Mouse (Mus musculus) CH12F3 (cell line): Measurements from ENCODE around the gene Fhl2.

Source experiments
- in situ Hi-C: fragments of 300-500 bp; cut with MboI; formaldehyde crosslinking; loops from 2 replicates; pipeline ENCODE4 v1.14.3; 2020; ENCODE audit warnings: low sequenced_read_pairs

The Fhl2 gene

DNA sequence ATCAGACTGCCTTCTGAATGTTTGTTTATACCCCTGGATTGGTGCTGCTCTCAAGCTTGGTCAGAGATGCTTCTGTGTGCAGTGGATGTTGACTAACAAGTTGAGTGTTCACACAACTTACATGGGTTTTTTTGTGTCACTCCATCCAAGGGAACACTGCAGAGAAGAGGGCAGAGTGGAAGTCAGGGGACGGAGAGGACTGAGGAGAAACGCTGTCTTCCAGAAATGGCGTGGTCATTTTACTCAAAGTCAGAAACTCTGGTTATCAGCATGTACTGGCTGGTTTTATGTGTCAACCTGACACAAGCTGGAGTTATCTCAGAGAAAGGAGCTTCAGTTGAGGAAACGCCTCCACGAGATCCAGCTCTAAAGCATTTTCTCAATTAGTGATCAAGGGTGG, 75.8 kb downstream of the Fhl2 start:
- in situ Hi-C loops = no loop called here

DNA sequence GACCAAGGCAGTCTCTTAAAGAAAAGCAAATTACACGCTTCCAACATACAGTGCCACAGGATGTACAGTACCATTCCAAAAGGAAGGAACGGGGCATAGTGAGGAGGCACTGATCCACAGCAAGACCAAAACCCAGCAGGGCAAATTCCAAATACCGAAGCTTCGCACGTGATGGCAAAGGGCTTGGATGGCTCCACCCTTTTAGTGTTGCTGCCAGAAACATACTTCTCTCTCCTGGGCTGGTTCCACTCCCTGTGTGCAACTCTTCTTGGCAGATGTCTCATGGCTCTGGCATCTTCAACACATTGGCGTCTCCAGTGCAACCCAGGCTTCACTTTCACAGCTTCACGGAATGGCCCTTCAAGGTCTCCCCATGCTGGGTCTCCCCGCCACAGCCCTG, 79.3 kb downstream of the Fhl2 start:
- in situ Hi-C loops = no loop called here

DNA sequence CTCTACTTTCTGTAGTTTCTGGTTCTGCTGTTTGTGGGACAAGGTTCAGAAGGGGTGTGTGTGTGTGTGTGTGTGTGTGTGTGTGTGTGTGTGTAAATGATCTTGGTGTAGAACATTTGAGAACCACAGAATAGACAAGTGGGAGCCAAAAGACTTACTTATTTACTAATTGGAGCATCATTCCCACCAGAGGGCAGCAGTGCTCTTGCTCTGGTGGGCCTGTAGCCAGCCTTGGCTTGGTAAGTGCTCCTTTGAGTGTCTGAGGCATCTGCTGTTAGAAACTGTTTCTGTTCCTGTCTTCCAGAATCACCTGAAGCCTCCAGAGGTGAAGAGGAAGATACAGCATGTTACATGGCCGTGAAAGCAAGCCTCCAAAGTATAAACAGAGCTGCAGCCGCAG, 83.9 kb downstream of the Fhl2 start:
- in situ Hi-C loops = no loop called here

DNA sequence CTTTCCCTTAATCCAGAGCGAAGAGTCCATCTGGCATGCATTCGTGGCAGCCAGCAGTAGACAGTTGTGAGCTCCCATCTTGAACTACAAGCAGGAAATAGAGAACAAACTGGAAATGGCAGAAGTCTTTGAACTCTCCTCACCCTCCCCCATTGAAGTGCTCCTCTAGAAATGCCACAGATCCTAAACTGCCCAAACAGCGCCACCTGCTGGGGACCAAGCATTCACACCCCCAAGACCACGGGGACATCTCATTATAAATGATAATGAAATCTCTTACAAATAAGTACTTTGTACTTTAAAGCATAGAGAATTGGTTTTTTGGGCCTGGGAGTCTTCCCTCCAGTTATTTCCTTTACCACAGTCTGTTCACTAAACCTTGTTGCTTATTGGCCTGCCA, 86.2 kb downstream of the Fhl2 start:
- in situ Hi-C loops = no loop called here

DNA sequence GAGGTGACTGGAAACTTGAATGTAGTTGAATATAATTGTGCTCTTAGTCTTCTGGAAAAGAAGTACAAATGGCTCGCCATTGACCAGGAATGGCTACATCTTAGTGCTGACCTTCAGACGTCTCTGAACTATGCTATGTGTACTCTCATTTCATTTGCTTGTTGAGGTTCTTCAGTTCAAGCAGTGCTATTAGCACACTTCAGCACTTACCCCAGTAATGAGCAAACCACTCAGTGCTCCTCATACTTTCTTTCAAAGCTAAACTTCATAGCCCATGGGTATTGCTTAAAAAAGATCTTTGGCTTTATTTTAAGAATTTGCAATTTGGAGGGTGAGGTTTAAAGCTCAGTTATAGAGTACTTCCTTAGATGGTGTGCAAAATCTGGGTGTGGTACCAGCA, 88.1 kb downstream of the Fhl2 start:
- in situ Hi-C loops = no loop called here

DNA sequence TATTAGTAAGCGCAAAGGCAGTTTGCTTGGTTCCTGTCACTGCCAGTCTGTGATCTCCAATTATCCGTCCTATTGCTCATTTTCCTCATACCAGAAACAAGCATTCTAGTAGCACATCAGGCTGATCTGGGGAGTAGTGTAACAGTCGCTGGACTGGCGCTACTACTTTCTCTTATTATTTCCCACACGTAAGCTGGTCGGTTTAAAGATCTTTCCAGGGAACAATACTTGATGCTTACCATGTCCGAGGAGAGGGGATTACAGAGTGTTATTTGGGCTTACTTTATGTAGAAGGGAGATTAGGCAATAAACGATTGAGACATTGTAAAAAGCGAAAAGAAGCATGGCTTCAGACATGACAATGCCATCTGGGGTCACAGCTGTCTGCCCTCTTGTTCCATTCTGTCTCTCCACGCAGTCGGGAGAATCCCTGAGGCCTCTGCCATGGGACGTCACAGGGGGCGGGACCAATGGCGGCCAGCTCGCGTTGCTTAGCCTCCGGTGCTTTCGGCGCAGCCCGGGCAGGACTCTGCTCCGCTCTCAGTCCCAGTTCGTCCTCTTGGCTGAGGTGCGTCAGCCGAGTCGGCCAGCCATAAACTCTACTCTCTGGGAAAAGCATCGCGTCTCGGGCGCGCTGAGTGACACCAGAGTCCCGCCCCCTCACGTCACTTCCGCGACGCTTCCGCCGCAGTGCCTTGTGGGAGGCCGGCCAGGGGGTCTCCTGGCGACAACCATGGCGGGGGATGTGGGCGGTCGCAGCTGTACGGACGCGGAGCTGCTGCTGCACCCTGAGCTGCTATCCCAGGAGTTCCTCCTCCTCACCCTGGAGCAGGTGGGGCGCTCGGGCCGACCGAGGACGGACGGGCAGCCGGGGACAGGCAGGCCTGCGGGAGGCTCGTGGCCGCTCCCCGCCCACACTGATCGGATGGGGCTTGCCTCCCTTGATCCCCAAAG, 98.5 kb downstream of the Fhl2 start, which contains the start of the genes Tgfbrap1 and AI597479:
Tgfbrap1 (minus strand) TSS at position 607 of the 954 bp plus-strand sequence.
AI597479 (plus strand) TSS at position 680 of the 954 bp plus-strand sequence.
- in situ Hi-C loops = no loop called here

DNA sequence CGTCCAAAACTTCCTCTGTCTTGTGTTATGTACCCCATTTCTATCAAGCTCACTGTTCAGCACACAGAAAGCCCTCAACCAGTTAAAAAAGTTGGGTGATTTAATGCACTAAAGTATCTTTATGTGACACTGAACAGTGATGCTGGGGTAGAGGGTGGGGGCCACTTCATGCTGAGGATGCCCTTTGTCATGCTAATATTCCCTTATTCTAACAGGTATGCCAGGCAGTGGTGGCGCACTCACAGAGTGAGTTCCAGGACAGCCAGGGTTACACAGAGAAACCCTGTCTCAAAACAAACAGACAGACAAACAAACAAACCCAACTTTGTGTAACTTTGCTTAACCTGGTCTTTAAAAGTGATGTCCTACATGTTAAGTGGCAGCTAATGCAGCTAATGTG, 102.6 kb downstream of the Fhl2 start:
- in situ Hi-C loops = no loop called here

DNA sequence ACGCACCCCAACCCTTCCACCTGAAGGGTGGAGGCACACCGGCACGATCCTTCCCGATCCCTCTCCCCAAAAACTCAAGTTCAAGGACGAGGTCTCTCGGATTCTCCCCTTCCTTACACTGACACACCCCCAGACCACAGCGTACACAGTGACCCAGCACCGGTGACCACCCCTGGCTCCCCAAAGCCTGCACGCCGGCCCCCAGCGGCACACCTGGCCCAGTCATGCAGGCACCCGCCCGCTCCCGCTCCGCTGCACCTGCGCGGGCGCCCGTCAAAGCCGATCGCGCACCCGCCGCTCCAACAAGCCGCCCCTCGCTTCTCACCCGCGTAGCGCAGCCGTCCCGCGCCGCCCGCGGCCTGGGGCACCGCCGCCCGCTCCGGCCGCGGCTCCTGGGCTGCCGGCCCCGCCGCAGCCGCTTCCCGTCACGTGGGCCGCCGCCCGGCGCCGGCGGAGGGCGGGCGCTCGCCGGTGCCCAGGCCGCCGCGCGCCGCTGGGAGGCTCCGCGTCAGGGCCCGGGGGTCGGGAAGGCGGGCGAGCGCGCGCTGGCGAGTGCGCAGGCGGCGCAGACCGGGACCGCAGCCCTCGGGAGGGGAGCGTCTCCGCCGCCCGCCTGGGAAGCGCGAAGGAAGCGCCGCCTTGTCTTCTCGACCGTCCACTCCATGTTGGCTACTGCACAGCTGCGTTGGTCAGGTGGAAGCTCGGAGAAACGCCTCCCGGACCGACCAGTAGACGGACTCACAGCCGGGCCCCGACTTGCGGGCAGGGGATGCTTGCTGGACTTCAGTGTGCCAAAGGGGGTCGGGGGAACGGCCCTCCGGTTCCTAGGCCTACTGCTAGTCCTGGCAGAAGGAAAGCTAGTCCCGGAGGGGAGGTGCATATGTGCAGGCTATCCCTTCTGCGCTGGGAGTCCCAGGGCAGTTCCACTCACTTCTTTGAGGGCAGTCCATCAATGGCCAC, 104.4 kb downstream of the Fhl2 start:
- in situ Hi-C loops = no loop called here

DNA sequence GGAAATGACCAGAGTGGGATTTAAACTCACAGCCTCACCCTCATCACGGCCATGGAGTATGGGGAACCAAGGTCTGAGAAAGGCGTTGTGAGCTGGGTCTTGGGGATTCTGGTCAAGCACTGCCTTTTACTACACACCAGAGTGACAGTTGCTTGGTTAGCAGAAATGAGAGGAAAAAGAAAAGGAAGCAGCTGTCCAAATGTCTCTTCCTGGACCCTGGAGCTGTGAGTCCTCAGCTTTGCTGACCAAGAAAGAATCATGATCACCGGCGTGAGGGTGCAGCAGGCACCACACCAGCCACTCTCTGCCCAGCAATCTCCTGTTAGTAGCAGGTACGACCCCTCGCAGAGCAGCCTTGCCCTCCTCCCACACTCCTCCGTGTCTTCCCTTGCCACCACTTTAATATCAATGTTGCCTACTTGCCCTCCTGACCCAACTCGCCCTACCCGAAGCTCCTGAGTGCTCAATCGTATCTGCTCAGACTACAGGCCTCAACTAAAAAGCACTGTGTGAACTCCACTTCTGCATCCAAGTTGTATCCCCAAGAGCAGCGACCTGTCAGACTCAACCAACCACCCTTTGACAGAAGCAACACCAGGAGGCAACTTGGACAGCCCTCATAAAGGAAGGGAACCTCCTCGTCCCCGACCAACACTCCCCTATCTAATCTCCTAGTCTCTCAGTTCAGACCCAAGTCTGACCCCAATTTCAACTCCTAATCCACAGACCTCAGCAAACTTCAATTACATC, 105.3 kb downstream of the Fhl2 start:
- in situ Hi-C loops = no loop called here

DNA sequence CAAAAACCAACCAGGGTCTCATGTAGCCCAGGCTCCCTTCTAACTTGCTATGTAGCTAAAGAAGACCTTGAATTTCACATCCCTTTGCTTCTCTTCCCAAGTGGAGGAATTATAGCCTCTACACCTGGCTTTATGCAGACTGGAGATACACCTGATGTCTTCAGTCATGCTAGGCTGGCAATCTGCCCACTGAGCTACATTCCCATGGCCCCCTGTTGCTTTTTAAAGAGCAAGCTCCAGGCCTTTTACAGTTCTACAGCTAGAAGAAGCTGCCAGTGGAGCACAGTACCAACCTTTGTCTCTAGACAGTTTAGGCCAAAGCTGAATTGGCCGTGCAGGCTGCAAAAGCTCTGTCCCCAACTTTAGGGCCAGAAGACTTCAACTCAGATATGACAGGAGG, 106.4 kb downstream of the Fhl2 start:
- in situ Hi-C loops = no loop called here

DNA sequence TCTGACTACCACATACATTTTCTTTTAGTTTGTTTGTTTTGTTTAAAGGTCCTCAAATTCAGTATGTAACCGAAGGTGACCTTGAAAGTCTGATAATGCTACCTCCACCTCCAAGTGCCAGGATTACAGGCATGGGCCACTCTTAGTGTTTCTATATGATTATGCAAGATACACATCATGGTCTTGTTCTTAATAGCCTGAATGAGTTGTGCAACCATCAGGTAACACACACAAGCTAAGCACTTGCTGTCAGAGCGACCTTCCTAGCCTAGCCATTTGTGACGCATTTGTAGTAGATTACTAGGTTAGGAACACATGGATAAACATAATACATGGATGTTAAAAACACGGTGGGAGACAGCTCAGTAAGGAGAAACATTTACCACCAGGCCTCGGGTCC, 113.8 kb downstream of the Fhl2 start:
- in situ Hi-C loops = no loop called here

DNA sequence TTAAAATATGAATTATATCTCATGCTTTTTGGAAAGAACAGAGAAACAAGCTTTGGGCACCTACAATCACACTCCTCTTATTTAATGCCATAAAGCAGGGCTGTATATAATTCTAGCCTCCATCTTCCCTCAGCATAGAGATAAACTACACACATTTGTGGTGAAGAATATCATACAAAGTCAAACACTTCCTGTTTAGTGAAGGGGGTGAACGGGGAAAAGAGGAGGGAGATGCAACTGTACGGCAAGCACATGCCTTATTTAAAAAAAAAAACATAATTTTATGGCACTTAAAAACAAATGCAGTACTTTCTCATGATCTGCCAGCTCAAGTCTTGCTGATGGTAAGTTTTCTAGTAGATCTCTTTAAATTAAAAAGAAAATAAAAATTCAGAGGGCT, 118.7 kb downstream of the Fhl2 start:
- in situ Hi-C loops = no loop called here

DNA sequence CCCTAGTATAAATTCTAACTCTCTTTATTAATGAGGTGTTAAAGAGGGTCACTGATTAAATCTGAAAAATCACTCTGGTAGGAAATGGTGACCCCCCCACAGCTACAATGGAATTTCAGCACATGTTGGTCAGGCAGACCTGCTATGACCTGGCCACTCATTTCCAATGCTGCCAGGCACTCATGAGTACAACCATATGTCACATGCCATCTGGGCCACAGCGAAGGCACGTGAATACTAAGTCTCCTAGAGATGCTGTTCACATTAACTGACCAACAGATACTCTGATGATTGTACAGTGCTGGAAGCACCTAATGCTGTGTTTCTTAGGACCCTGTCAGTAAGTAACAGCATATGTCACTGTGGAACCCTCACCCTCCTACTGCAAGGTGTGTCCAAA, 122.0 kb downstream of the Fhl2 start:
- in situ Hi-C loops = loop anchor here (25.0 kb wide), 1 partner anchor 162 kb away; no protein-coding TSS in a partner anchor
